Mouse (Mus musculus) erythroblast, embryonic 14.5 days (primary cell): ENCODE data around the gene Vmn1r48.

Experiments
- GATA1 ChIP-seq: IDR thresholded peaks from 2 replicates; pipeline ENCODE4 v1.6.1; 2012; ENCODE audit warnings: low read length, inconsistent platforms, mixed read lengths
- TAL1 ChIP-seq: IDR thresholded peaks from 3 replicates; pipeline ENCODE4 v1.6.1; 2012; ENCODE audit warnings: low read length, inconsistent platforms, mixed read lengths

DNA sequence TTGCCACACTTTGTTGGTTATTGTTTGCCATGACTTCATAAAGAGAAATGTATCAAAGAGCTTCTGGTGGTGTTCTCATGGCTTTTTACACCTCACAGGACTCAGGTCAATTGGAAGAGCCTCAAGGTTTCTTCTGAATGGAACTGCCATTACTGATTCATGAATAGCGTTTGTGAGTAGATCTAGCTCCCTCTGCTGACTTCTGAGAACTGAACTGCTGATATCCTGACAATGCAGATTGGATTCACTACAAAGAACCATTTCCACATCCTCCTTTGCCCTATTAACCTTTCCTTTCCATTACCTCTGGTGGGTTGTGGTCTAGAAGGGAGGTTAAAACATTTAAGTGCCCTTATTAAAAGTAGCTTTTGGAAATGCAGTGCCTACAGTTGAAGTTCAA lies 50.7 kb downstream of the Vmn1r48 start:
- no peak for TF ChIP-seq TAL1
- no peak for TF ChIP-seq GATA1
